Mouse (Mus musculus): Measurements from ENCODE around the gene Gngt2. TPM values are rescaled to one million over a fixed set of nuclear protein-coding genes. Genes with fewer than 3 reads are reported as not detected.
A peak's percentile ranks its signal among the peaks of the same experiment; 100 is the strongest.

Gngt2 gene
- polyA plus RNA-seq, 1 experiment: 167 TPM

DNA sequence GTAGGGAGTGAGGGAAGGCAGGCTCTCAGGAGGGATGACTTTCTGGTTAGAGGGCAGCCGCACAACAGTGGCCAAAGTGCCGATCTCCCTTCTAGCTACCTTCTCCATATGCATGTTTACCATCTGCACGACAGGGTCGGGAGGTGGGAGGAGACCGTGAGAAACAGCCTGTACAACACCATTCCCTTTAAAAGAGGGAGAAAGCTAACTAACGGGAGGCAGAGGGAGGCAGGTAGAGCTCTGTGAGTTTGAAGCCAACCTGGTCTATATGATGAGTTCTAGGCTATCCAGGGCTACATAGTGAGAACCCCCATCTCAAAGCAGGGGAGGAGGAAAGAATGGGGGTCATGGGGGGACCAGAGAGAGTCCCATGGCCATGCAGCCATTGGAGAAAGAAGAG lies 1.2 kb upstream of the Gngt2 start:
- TF ChIP-seq POLR2A (IDR thresholded peaks at IDR 0.05; ENCODE audit: borderline replicate concordance, low read depth, low read length) (no peak), CTCF (IDR thresholded peaks at IDR 0.05; ENCODE audit: low read depth, low read length) (no peak)
- Histone ChIP-seq H3K4me3 (ENCODE audit: insufficient read depth, low read length) (no peak overlapping the region), H3K4me1 (ENCODE audit: control insufficient read depth, insufficient read depth, low read length) (peaks cover 54% of the 10 kb centered on the region), H3K27ac (ENCODE audit: insufficient read depth, low read depth, low read length) (peak overlapping the region; percentile 87)

DNA sequence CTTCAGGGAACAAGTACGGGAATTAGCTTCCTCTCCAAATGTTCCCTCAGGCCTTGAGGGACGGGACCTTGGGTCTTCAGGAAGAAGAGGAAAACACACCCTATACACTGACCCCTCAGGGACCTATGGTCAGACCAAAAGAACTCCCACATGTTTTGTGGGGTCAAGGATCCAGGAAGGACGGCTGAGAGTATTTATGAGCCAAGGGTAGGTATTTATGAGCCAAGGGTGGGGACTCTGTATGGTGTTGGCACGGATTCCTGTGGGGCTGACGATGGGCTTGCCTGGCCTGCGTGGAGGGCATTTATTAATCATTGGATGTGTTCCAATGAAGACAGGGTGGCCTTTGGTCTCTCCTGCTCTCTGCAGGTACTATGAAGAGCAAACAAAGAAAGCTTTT lies 583 bp upstream of the Gngt2 start:
- H3K27ac ChIP-seq (ENCODE audit: insufficient read depth, low read depth, low read length): no peak overlapping the region
- peaks cover 56% of the 10 kb centered on the region for H3K4me1 ChIP-seq (ENCODE audit: control insufficient read depth, insufficient read depth, low read length)
- H3K4me3 ChIP-seq (ENCODE audit: insufficient read depth, low read length): no peak overlapping the region
- TF ChIP-seq CTCF (IDR thresholded peaks at IDR 0.05; ENCODE audit: low read depth, low read length) (no peak), POLR2A (IDR thresholded peaks at IDR 0.05; ENCODE audit: borderline replicate concordance, low read depth, low read length) (no peak)

DNA sequence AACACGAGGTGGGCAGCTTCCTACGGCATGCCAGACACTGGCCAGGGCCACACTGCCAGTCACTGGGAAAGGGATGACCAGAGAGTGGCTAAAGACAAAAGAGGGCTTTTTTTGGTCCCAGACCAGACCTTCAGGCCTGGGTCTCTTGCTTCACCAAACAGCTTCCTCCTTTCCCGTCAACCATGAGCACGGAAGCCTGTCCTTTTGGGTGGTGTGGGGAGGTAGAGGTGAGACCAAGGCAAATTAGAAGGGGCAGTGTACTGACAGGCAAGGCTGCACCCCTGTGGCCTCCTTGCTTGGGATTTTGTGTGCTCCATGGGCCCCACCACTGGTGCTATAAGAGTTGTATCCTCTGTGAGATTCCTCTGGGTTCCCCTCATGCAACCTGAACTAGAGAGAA lies 1.6 kb downstream of the Gngt2 start:
- Histone ChIP-seq H3K27ac (ENCODE audit: insufficient read depth, low read depth, low read length) (no peak overlapping the region), H3K4me3 (ENCODE audit: insufficient read depth, low read length) (no peak overlapping the region), H3K4me1 (ENCODE audit: control insufficient read depth, insufficient read depth, low read length) (peaks cover 70% of the 10 kb centered on the region)
- TF ChIP-seq CTCF (IDR thresholded peaks at IDR 0.05; ENCODE audit: low read depth, low read length): no peak
- TF ChIP-seq POLR2A (IDR thresholded peaks at IDR 0.05; ENCODE audit: borderline replicate concordance, low read depth, low read length): no peak

GRCm38 (mm10) chr11:95838999-95839868 lies 2.2 kb downstream of the Gngt2 start:
- H3K4me1 ChIP-seq (ENCODE audit: control insufficient read depth, insufficient read depth, low read length): peaks cover 70% of the 10 kb centered on the region
- no peak overlapping the region for H3K27ac ChIP-seq (ENCODE audit: insufficient read depth, low read depth, low read length)
- TF ChIP-seq POLR2A (IDR thresholded peaks at IDR 0.05; ENCODE audit: borderline replicate concordance, low read depth, low read length): no peak
- TF ChIP-seq CTCF (IDR thresholded peaks at IDR 0.05; ENCODE audit: low read depth, low read length): no peak
- no peak overlapping the region for H3K4me3 ChIP-seq (ENCODE audit: insufficient read depth, low read length)

DNA sequence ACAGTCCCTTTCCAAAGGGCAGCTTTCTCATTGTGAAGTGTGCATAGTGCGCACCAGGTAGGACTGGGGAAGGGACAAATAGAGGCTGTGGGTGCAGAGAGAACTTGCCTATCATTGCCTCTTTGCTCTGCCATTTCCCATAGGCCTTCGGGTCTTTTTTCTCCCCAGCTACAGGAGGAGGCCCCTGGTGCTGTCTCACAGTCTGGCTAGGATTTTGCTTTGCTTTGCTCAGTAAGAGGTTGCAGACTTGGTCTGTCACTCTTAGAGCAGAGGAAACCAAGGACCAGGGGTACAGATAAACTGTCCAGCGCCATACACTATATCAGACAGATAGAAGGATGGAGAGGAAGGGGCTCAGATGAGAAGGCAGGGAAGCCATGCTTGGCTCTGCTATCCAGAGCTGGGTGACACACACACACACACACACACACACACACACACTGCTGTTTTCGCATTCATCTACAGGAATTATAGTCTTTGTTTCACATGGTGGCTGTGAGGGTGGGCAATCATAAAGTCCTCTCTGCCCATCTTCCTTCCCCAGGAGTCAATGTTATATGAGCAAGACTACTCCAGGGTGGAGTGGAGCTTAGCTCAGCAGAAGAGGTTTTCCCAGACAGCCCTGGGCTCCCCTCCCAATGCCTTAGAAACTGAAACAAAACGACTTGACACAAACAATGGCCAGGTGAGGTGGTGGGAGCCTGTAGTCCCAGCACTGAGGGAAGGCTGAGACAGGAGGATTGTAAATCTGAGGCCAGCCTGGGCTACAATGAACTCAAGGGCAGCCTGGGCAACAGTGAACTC lies 3.9 kb downstream of the Gngt2 start:
- Histone ChIP-seq H3K4me3 (ENCODE audit: insufficient read depth, low read length) (peak overlapping the region; percentile 58), H3K27ac (ENCODE audit: insufficient read depth, low read depth, low read length) (peak overlapping the region; percentile 88; the same call in 1 of the 2 replicates), H3K4me1 (ENCODE audit: control insufficient read depth, insufficient read depth, low read length) (peaks cover 75% of the 10 kb centered on the region)
- TF ChIP-seq POLR2A (IDR thresholded peaks at IDR 0.05; ENCODE audit: borderline replicate concordance, low read depth, low read length): no peak
- no peak for TF ChIP-seq CTCF (IDR thresholded peaks at IDR 0.05; ENCODE audit: low read depth, low read length)

- Histone ChIP-seq H3K4me1 (ENCODE audit: control insufficient read depth, insufficient read depth, low read length) (peaks cover 71% of the 10 kb centered on the region), H3K27ac (ENCODE audit: insufficient read depth, low read depth, low read length) (peak overlapping the region; percentile 88), H3K4me3 (ENCODE audit: insufficient read depth, low read length) (peak overlapping the region; percentile 58)
- TF ChIP-seq CTCF (IDR thresholded peaks at IDR 0.05; ENCODE audit: low read depth, low read length) (no peak), POLR2A (IDR thresholded peaks at IDR 0.05; ENCODE audit: borderline replicate concordance, low read depth, low read length) (no peak)
These were observed 4.4 kb downstream of the Gngt2 start for GRCm38 (mm10) chr11:95841498-95841830.

DNA sequence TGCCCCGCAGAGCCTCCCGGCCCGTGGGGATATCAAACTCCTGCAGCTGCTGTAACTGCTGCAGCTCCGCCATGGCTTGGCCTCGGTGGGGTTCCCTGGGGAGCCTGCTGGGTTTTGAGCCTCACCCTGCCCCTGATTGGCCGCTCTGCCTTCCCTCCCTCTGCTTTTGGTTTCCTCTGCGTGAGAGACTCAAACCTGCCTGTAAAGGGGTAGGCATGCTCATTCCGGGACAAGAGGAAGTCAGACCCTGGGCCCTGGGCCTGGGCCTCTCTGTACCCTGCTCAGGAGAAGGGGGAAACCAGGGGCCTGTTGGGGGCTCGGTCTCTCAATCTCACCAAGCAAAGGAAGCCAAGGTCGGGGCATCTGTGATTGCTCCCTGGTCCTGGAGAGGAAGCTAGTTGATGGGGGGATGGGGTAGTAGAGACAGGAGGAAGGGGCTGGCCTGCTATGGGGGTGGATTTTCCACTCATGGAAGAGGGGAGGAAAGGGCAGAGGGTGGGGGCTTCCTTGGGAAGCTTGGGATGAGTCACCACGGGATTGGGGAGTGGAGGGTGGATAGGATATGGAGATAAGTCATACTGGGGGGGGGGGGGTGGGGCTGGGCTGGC lies 5.2 kb downstream of the Gngt2 start, which contains the start of gene Abi3:
Gene Abi3, minus strand, starts transcription at position 403 of the 608 bp plus-strand sequence.
- Histone ChIP-seq H3K4me1 (ENCODE audit: control insufficient read depth, insufficient read depth, low read length) (peaks cover 67% of the 10 kb centered on the region), H3K4me3 (ENCODE audit: insufficient read depth, low read length) (peak within 1 kb of the TSS; percentile 58), H3K27ac (ENCODE audit: insufficient read depth, low read depth, low read length) (peak within 1 kb of the TSS; percentile 88)
- TF ChIP-seq POLR2A (IDR thresholded peaks at IDR 0.05; ENCODE audit: borderline replicate concordance, low read depth, low read length) (no peak; the same call in 1 of the 2 replicates), CTCF (IDR thresholded peaks at IDR 0.05; ENCODE audit: low read depth, low read length) (no peak)

- H3K4me3 ChIP-seq (ENCODE audit: insufficient read depth, low read length): peak overlapping the region; percentile 54
- peaks cover 62% of the 10 kb centered on the region for H3K4me1 ChIP-seq (ENCODE audit: control insufficient read depth, insufficient read depth, low read length)
- peak overlapping the region; percentile 88 for H3K27ac ChIP-seq (ENCODE audit: insufficient read depth, low read depth, low read length)
- no peak for TF ChIP-seq CTCF (IDR thresholded peaks at IDR 0.05; ENCODE audit: low read depth, low read length)
- no peak for TF ChIP-seq POLR2A (IDR thresholded peaks at IDR 0.05; ENCODE audit: borderline replicate concordance, low read depth, low read length)
These were observed 5.9 kb downstream of the Gngt2 start for GRCm38 (mm10) chr11:95842953-95843352.

GRCm38 (mm10) chr11:95843421-95843950 lies 6.5 kb downstream of the Gngt2 start:
- TF ChIP-seq POLR2A (IDR thresholded peaks at IDR 0.05; ENCODE audit: borderline replicate concordance, low read depth, low read length): no peak
- TF ChIP-seq CTCF (IDR thresholded peaks at IDR 0.05; ENCODE audit: low read depth, low read length): no peak
- peaks cover 57% of the 10 kb centered on the region for H3K4me1 ChIP-seq (ENCODE audit: control insufficient read depth, insufficient read depth, low read length)
- peak overlapping the region; percentile 54 for H3K4me3 ChIP-seq (ENCODE audit: insufficient read depth, low read length)
- peak overlapping the region; percentile 88 for H3K27ac ChIP-seq (ENCODE audit: insufficient read depth, low read depth, low read length)

All from bone marrow macrophage, adult 2 months (primary cell).